Mouse (Mus musculus) liver, embryonic 14 days (tissue): Measurements from ENCODE around the gene Sept11. TPM values are rescaled to one million over a fixed set of nuclear protein-coding genes. Genes with fewer than 3 reads are reported as not detected.

Source experiments
- polyA plus RNA-seq: library from polyadenylated mRNA; depleted of rRNA; stranded (reverse); fragments of >200 nt; gene quantifications from 2 replicates; pipeline ENCODE4 v1.2.3, GENCODE M21; 2012; rRNA removed

The Sept11 gene
- 15.4 and 15.8 TPM in 2 replicates for polyA plus RNA-seq

DNA sequence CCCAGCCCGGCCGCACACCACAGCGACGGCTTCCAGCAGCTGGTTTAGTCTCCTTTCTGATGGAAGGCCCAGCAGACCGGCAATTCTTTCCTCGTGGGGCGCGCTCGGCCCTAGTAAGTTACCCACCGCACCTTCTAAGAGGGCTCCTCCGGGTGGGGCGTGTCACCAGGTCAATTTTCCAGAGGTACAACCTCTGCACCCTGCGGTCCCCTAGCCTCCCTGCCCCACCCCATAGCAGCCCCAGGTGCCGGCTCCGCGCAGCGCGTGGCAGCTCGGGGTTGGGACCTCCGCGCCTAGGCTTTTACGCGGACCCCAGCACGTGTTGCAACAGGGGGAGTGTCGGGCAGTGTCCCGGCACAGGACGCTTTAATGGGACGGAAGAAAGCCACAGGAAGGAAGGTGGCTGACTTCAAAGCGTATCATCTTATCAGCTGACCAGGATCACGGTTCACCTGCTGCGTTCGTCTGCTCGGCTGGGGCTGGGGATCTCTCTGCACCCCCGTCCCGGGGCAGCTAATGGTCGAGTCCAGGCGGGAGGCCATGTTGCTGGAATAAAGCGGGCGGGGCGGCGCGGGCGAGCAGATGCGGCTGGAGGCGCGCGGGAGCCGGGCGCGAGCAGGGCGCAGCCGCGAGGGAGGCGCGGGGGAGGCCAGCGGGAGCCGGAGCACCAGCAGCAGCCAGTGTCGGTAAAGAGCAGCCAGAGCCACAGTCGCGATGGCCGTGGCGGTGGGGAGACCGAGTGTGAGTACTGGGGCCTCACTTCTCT, at the start of gene Sept11:
Gene Sept11, plus strand, starts transcription at position 581 of the 766 bp plus-strand sequence.

GRCm38 (mm10) chr5:93044584-93045370, 48.5 kb upstream of the Sept11 start, which contains the start of gene Sowahb:
Sowahb (minus strand) TSS chr5:93045022.

GRCm38 (mm10) chr5:93206109-93207005, 113.1 kb downstream of the Sept11 start, which contains the start of the genes Ccni and 2010109A12Rik:
Ccni (minus strand) TSS chr5:93206495.
2010109A12Rik (plus strand) TSS chr5:93206518.

Other genes starting within 250 kb of the Sept11 start
- 0.53 and 0.67 TPM in 2 replicates for gene Sowahb, start 48.4 kb upstream of the Sept11 start, polyA plus RNA-seq
- 21.4 and 23.8 TPM in 2 replicates for gene Ccni, start 113.1 kb downstream of the Sept11 start, polyA plus RNA-seq
- 0.28 and 0.46 TPM in 2 replicates for gene 2010109A12Rik, start 113.1 kb downstream of the Sept11 start, polyA plus RNA-seq
- 7.1 and 8.7 TPM in 2 replicates for gene Ccng2, start 173.8 kb downstream of the Sept11 start, polyA plus RNA-seq